Mouse (Mus musculus) cortical plate, adult 2 months (tissue): ENCODE results near the gene Hook1. TPM values are rescaled to one million over a fixed set of nuclear protein-coding genes. Genes with fewer than 3 reads are reported as not detected.
"Not testable (repeated sequence)": the region's sequence is repeated elsewhere in the genome, so short reads cannot be mapped to it uniquely, and the experiment has no call there.

Experiments used
- H3K27ac ChIP-seq: fragments of 200-500 bp; 2 replicates; pipeline ENCODE4 v1.5.1; 2012; ENCODE audit warnings: low read length, control low read depth, inconsistent platforms; ENCODE audit not compliant: insufficient read depth
- H3K4me1 ChIP-seq: fragments of 200-500 bp; 2 replicates; pipeline ENCODE4 v1.6.1; 2011; ENCODE audit warnings: low read length; ENCODE audit not compliant: control insufficient read depth, insufficient read depth
- H3K4me3 ChIP-seq: fragments of 200-500 bp; 2 replicates; pipeline ENCODE4 v1.5.1; 2011; ENCODE audit warnings: mild to moderate bottlenecking, low read length, control low read depth; ENCODE audit not compliant: insufficient read depth
- CTCF ChIP-seq: fragments of 200-500 bp; IDR thresholded peaks from 2 replicates; pipeline ENCODE4 v1.5.1; 2011; ENCODE audit warnings: mild to moderate bottlenecking, control low read depth, low read length; ENCODE audit not compliant: insufficient read depth; ENCODE audit errors: extremely low read depth
- POLR2A ChIP-seq: fragments of 200-500 bp; IDR thresholded peaks from 2 replicates; pipeline ENCODE4 v1.6.1; 2011; ENCODE audit warnings: mild to moderate bottlenecking, low read length, control low read depth; ENCODE audit not compliant: insufficient read depth; ENCODE audit errors: extremely low read depth
- polyA plus RNA-seq: library from polyadenylated mRNA; depleted of rRNA; stranded (reverse); fragments of >200 nt; gene quantifications from 2 replicates; pipeline ENCODE4 v1.2.3, GENCODE M21; 2012; rRNA removed

Hook1 gene
- polyA plus RNA-seq, 1 experiment: 62.8 TPM

DNA sequence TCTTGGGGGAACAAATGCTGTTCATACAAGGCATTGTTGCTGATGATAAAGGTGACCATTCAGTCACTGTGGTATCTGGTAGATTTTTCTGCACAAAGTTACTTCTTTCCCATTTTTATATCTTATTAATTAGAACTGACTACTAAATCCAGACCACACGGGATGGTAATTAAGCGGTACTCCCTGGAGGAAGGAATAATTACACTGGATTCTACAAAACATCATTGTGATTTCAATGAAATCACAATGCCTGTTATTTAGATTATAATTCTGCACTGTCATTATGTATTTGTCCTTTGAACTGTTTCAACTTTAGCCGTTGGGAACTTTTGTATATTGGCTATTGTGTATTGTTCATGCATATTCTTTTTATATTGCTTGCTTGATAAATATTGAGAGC lies 28.3 kb upstream of the Hook1 start:
- no peak for TF ChIP-seq CTCF
- TF ChIP-seq POLR2A: no peak
- no peak overlapping the region for H3K4me3 ChIP-seq
- no peaks in the 10 kb centered on the region for H3K4me1 ChIP-seq
- H3K27ac ChIP-seq: no peak overlapping the region

DNA sequence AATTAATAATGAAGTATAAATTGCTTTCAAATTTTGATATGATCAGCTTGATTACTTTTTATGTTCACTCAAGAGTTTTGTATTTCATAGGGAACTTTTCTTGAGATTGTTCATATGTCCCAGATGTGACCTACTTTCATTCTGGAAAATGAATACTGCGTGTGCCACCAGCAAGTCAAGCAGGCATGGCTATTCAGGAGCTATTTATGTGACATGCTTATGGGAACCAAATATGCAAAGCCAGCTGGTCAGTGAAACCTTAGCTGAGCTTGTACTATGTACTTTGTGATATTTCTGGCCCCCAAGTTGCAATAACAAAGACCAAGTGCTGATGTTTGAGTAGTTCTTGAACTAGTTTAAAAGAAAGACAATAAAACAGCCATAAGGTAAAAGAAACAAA lies 19.1 kb upstream of the Hook1 start:
- no peak overlapping the region for H3K27ac ChIP-seq
- TF ChIP-seq POLR2A (no peak), CTCF (no peak)
- H3K4me3 ChIP-seq: no peak overlapping the region
- H3K4me1 ChIP-seq: no peaks in the 10 kb centered on the region

DNA sequence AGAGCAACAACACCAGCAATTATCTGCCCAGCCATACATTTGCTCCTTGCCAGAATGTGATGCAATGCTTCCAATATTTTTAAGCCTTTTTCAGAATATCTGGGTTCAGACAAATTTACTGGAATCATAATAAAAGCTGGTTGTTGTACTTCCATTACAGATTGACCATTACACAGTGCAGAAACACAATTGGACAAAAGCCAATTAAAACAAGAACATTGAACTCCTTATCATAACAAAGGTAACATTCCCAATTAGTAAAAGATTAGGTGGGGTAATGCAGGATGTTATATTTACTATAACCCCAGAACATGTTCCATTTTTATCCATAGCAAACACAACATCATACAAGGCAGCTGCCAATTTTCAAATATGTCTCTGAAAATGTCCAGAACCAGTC lies 13.7 kb upstream of the Hook1 start:
- Histone ChIP-seq H3K4me3 (no peak overlapping the region), H3K4me1 (no peaks in the 10 kb centered on the region), H3K27ac (no peak overlapping the region)
- TF ChIP-seq CTCF (no peak), POLR2A (no peak)

GRCm38 (mm10) chr4:95982221-95982620 lies 15.2 kb downstream of the Hook1 start:
- H3K27ac ChIP-seq, H3K4me1 ChIP-seq, H3K4me3 ChIP-seq: not testable (repeated sequence)

GRCm38 (mm10) chr4:96016875-96017274 lies 49.8 kb downstream of the Hook1 start:
- Histone ChIP-seq H3K27ac (no peak overlapping the region), H3K4me3 (no peak overlapping the region), H3K4me1 (peaks cover 2% of the 10 kb centered on the region; the same call in 1 of the 2 replicates)
- TF ChIP-seq CTCF (no peak), POLR2A (no peak)

DNA sequence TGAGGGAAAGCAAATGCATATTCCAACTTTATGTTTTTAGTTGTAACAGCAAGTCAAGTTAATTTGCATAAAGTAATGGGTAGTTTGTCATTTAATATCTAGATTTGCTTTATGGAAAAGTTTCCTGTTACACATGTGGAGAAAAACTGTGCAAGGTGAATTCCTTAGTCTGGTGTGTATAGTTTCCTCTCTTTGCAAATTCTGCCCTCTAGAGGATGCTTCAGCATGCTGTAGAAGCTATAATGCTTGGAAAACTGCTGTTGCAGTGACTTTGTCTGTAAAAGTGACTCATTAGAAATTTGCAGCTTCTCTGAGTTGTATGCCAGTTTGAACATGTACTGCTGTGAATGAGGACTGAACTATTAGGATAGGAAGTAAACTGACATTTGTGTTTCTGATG lies 55.8 kb downstream of the Hook1 start:
- Histone ChIP-seq H3K4me1 (peaks cover 2% of the 10 kb centered on the region; the same call in 1 of the 2 replicates), H3K4me3 (no peak overlapping the region), H3K27ac (no peak overlapping the region)
- TF ChIP-seq POLR2A (no peak), CTCF (no peak)

DNA sequence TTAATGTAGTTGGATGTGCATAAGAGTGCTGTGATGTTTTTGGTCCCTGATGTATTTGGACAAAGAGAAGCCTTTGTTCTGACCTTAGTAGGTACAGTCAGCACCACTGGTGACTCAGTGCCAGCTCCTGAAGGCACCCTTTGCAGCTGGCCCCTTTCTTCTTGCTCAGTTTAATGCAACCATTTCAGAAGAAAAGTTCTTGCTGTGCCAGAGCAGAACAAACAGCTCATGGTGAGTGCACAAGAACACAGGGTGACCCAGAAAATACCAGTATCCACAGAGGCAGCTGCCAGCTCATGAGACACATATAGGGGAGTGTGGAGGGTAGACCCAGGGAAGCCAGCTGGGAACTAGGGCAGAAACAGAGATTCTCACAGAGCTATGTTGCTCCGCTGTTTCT lies 61.4 kb downstream of the Hook1 start:
- Histone ChIP-seq H3K27ac (0 out of 2 replicates have a peak overlapping the region, but pooled peaks have one; percentile 36), H3K4me1 (peaks cover 5% of the 10 kb centered on the region; the same call in 1 of the 2 replicates), H3K4me3 (no peak overlapping the region)
- no peak for TF ChIP-seq POLR2A
- no peak for TF ChIP-seq CTCF

DNA sequence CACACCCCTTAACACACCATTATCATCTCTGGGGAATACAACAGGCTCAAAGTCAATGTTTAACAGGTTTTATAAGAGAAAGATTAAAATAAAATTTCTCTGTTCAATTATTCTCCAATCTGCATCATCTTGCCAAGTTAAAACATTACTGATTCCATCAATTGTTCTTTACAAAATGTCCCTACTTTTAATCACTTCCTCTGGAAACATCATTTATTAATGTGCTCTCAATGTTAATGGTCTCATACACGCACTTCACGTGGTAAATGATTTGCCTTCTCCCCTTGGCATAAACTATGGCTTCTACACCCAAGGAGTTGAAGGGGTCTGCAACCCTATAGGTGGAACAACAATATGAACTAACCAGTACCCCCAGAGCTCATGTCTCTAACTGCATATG lies 93.1 kb downstream of the Hook1 start:
- no peak overlapping the region for H3K27ac ChIP-seq
- no peaks in the 10 kb centered on the region for H3K4me1 ChIP-seq
- no peak overlapping the region for H3K4me3 ChIP-seq
- TF ChIP-seq POLR2A (no peak), CTCF (no peak)

DNA sequence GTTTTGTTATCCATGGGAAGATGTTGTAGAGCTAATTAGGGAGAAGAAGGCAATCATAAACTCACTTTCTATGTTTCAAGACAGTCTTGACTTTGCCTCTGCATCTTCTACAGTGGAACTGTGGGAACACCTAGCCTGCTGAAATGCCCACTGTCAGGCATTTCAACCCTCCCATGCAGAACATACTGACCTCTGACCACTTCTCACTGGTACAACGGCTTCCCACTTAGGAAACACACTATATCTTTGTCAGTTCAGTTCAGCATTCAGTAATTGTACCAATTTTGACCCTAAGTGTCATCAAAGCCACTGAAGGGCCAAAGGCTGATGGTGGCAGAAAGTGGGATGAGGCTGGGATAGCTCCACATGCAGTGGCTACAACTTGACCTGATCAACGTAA lies 95.0 kb downstream of the Hook1 start:
- H3K27ac ChIP-seq: no peak overlapping the region
- no peak overlapping the region for H3K4me3 ChIP-seq
- no peak for TF ChIP-seq POLR2A
- no peak for TF ChIP-seq CTCF
- H3K4me1 ChIP-seq: no peaks in the 10 kb centered on the region

Other genes with a start within 250 kb of the Hook1 start
- gene Cyp2j13, start 110.3 kb downstream of the Hook1 start, polyA plus RNA-seq: not detected in 2 replicates
- gene Cyp2j12, start 173.9 kb downstream of the Hook1 start, polyA plus RNA-seq: 4.4 and 6.8 TPM in 2 replicates